ENCODE assay signal across 26 mouse cellular contexts in the genomic region with DNA sequence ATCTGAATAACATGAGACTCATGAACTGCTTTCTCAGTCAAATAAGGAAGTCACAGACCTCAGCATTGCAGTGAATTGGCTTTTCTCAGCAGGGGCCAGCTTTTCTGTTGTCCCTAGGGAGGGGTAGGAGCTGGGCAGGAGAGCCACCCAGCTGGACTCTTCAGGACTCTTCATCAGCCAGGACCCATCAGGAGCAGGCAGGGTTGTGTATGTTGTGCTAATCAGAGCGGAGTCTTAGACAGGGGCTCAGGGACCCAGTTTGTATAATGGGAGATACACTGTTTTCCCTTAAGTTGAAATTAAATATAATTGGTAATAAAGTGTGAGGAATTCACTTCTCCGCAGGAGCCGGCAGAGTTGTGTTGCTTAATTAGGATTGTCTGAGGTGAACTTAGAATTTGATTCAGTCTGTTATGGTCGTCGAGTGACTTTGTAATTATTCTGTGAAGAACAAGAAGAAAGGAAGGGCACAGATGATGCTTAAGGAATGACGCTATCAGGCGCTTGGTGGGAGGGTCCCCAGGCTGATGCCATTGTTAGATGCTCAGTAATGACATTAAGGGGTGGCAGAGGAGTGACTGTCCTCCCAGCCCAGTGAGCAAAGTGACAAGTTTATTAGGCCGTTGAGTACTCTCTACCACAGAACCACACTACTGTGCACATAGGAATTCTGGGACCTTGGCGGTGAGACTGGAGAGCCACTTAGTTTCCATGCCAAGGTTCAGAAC.
DNase-seq lines count a peak whose midpoint lies in the region; ATAC-seq and TF ChIP-seq lines count a peak whose summit lies in the region.
"Had no signal": no experiment of that assay in that cellular context is flagged by ENCODE, and none has a peak within 500 bp of the region (broad histone marks: within the 10 kb centered on the region; RNA-seq: fewer than 3 reads in every experiment).

No protein-coding gene starts in this region.

- ATAC-seq in hindbrain, embryonic 11.5 days (ENCODE audit: low FRiP score) = peak; percentile 53; the same call in 1 of the 2 replicates
- peak; percentile 38; the same call in 1 of the 2 replicates for ATAC-seq in hindbrain, embryonic 12.5 days (ENCODE audit: low FRiP score)
- peak; percentile 47 for ATAC-seq in hindbrain, postnatal 0 days
- ATAC-seq: activated CD4-positive, CD25-positive, alpha-beta regulatory T cell, adult 4 months; midbrain, embryonic 15.5 days had no signal

- TF ChIP-seq CTCF in MEL (IDR thresholded peaks at IDR 0.05 in 2 of 3, conservative IDR thresholded peaks at IDR 0.05 in 1 of 3; ENCODE audit: control insufficient read depth in 1 of 3, insufficient read depth in 1 of 3, low read depth in 2 of 3, low read length in 3 of 3, poor library complexity in 1 of 3, severe bottlenecking in 1 of 3) = no peak
- no peak for TF ChIP-seq CTCF in hindbrain, postnatal 0 days (IDR thresholded peaks at IDR 0.05; ENCODE audit: low read depth)

- WGBS in hindbrain, embryonic 11.5 days = 62% methylated on average over 9 of the region's 9 CpGs
- WGBS in hindbrain, embryonic 10.5 days = 56% methylated on average over 9 of the region's 9 CpGs
- 52% methylated on average over 9 of the region's 9 CpGs for WGBS in hindbrain, embryonic 12.5 days
- 45% methylated on average over 9 of the region's 9 CpGs for WGBS in hindbrain, postnatal 0 days

- TF ChIP-seq RAD21 in MEL (IDR thresholded peaks at IDR 0.05; ENCODE audit: low read depth, low read length) = no peak

- H3K36me3 ChIP-seq in hindbrain, embryonic 11.5 days (ENCODE audit: control insufficient read depth, insufficient read depth, low read length) = no peaks in the 10 kb centered on the region
- no peaks in the 10 kb centered on the region for H3K36me3 ChIP-seq in hindbrain, embryonic 10.5 days
- no peaks in the 10 kb centered on the region for H3K36me3 ChIP-seq in MEL (ENCODE audit: control insufficient read depth in 1 of 2, insufficient read depth in 2 of 2, low read length in 2 of 2)
- H3K36me3 ChIP-seq in hindbrain, embryonic 12.5 days = no peaks in the 10 kb centered on the region
- H3K36me3 ChIP-seq in hindbrain, postnatal 0 days (ENCODE audit: insufficient read depth, low read length) = no peaks in the 10 kb centered on the region
- H3K36me3 ChIP-seq: embryonic facial prominence, embryonic 12.5 days; midbrain, embryonic 15.5 days had no signal

- no peak for TF ChIP-seq EP300 in MEL (IDR thresholded peaks at IDR 0.05; ENCODE audit: low read depth in 1 of 2, low read length in 2 of 2)

- no peaks in the 10 kb centered on the region for H3K4me1 ChIP-seq in hindbrain, embryonic 11.5 days (replicated peaks; ENCODE audit: control insufficient read depth, insufficient read depth, low read length)
- H3K4me1 ChIP-seq in hindbrain, embryonic 10.5 days (replicated peaks) = peaks cover 27% of the 10 kb centered on the region
- H3K4me1 ChIP-seq in MEL (ENCODE audit: control insufficient read depth in 1 of 2, insufficient read depth in 2 of 2, low read length in 2 of 2) = 0 out of 4 replicates have a peak, but pooled peaks cover 0 to 4% of the 10 kb centered on the region in 2 experiments
- H3K4me1 ChIP-seq in hindbrain, embryonic 12.5 days = 0 out of 2 replicates have a peak, but pooled peaks cover 4% of the 10 kb centered on the region
- H3K4me1 ChIP-seq in hindbrain, postnatal 0 days (ENCODE audit: insufficient read depth, low read length) = no peaks in the 10 kb centered on the region
- H3K4me1 ChIP-seq: midbrain, embryonic 15.5 days had no signal

- TF ChIP-seq POLR2A in MEL (IDR thresholded peaks at IDR 0.05; ENCODE audit: control insufficient read depth in 1 of 2, insufficient read depth in 1 of 2, low read depth in 1 of 2, low read length in 2 of 2, poor library complexity in 1 of 2) = no peak

- H3K4me2 ChIP-seq in hindbrain, embryonic 11.5 days (replicated peaks; ENCODE audit: low read depth, low read length) = no peak overlapping the region
- no peak overlapping the region for H3K4me2 ChIP-seq in hindbrain, embryonic 12.5 days (replicated peaks)
- H3K4me2 ChIP-seq in hindbrain, postnatal 0 days (ENCODE audit: low read depth, low read length) = no peak overlapping the region
- H3K4me2 ChIP-seq: embryonic facial prominence, embryonic 12.5 days; heart, embryonic 11.5 days; lung, embryonic 14.5 days; midbrain, embryonic 15.5 days had no signal

- no peaks in the 10 kb centered on the region for H3K79me2 ChIP-seq in MEL (ENCODE audit: control insufficient read depth, insufficient read depth, low read length, poor library complexity)

- H3K9me3 ChIP-seq in hindbrain, embryonic 11.5 days (ENCODE audit: control insufficient read depth, low read length) = no peaks in the 10 kb centered on the region
- H3K9me3 ChIP-seq in hindbrain, embryonic 10.5 days = no peaks in the 10 kb centered on the region
- H3K9me3 ChIP-seq in MEL (replicated peaks; ENCODE audit: insufficient read depth, low read length) = no peaks in the 10 kb centered on the region
- no peaks in the 10 kb centered on the region for H3K9me3 ChIP-seq in hindbrain, embryonic 12.5 days (replicated peaks)
- no peaks in the 10 kb centered on the region for H3K9me3 ChIP-seq in hindbrain, postnatal 0 days (ENCODE audit: low read length)
- H3K9me3 ChIP-seq: embryonic facial prominence, embryonic 12.5 days; megakaryocyte, embryonic 14.5 days; midbrain, embryonic 15.5 days had no signal

- no peak overlapping the region for H3K4me3 ChIP-seq in hindbrain, embryonic 11.5 days (ENCODE audit: low read depth, low read length)
- H3K4me3 ChIP-seq in hindbrain, embryonic 10.5 days = no peak overlapping the region
- H3K4me3 ChIP-seq in MEL (ENCODE audit: control insufficient read depth in 1 of 2, insufficient read depth in 1 of 2, low read depth in 2 of 2, low read length in 2 of 2) = no peak overlapping the region
- H3K4me3 ChIP-seq in hindbrain, embryonic 12.5 days = no peak overlapping the region
- no peak overlapping the region for H3K4me3 ChIP-seq in hindbrain, postnatal 0 days (ENCODE audit: low read length)
- H3K4me3 ChIP-seq: embryonic facial prominence, embryonic 12.5 days; megakaryocyte, embryonic 14.5 days; midbrain, embryonic 15.5 days had no signal

- 0 out of 2 replicates have a peak overlapping the region, but pooled peaks have one; percentile 14 for H3K27ac ChIP-seq in hindbrain, embryonic 11.5 days (ENCODE audit: low read depth, low read length)
- H3K27ac ChIP-seq in hindbrain, embryonic 10.5 days = no peak overlapping the region
- no peak overlapping the region for H3K27ac ChIP-seq in MEL (ENCODE audit: control insufficient read depth, low read depth, low read length)
- H3K27ac ChIP-seq in hindbrain, embryonic 12.5 days = no peak overlapping the region
- no peak overlapping the region for H3K27ac ChIP-seq in hindbrain, postnatal 0 days
- H3K27ac ChIP-seq: embryonic facial prominence, embryonic 12.5 days; liver, embryonic 14.5 days; midbrain, embryonic 15.5 days had no signal

- no peak overlapping the region for H3K9ac ChIP-seq in hindbrain, embryonic 11.5 days (ENCODE audit: low read depth, low read length)
- H3K9ac ChIP-seq in MEL (ENCODE audit: control insufficient read depth, low read depth, low read length, poor library complexity, severe bottlenecking) = no peak overlapping the region
- no peak overlapping the region for H3K9ac ChIP-seq in hindbrain, embryonic 12.5 days
- no peak overlapping the region for H3K9ac ChIP-seq in hindbrain, postnatal 0 days (replicated peaks; ENCODE audit: low read length)
- H3K9ac ChIP-seq: embryonic facial prominence, embryonic 12.5 days; liver, embryonic 14.5 days; lung, embryonic 14.5 days; midbrain, embryonic 15.5 days had no signal

- no peak for DNase-seq in hindbrain, embryonic 11.5 days (ENCODE audit: low spot score)
- no peak for DNase-seq in hindbrain, embryonic 10.5 days (ENCODE audit: low spot score)
- DNase-seq in MEL (ENCODE audit: low read depth, low spot score) = peak; percentile 6
- DNase-seq in hindbrain, postnatal 0 days (ENCODE audit: low spot score) = no peak
- no peak for DNase-seq in cerebellum, adult 18-20 months
- DNase-seq in adrenal gland, postnatal 10 days = no peak
- no peak for DNase-seq in cerebellum, adult 9-10 months
- DNase-seq: adrenal gland, adult 2 months; cerebellum, adult 9-11 months; embryo, embryonic 11 days; gastrocnemius, postnatal 36 days; heart, adult 18-20 months; heart, postnatal 36 days; kidney, adult 11 months; kidney, postnatal 14 days; liver; lung, embryonic 14.5 days; lung, postnatal 4 days; thymus, postnatal 4 days had no signal

- H3K27me3 ChIP-seq in hindbrain, embryonic 11.5 days (ENCODE audit: control insufficient read depth, insufficient read depth, low read length) = no peaks in the 10 kb centered on the region
- H3K27me3 ChIP-seq in hindbrain, embryonic 10.5 days (ENCODE audit: insufficient read depth, poor library complexity, severe bottlenecking) = no peaks in the 10 kb centered on the region
- no peaks in the 10 kb centered on the region for H3K27me3 ChIP-seq in MEL (ENCODE audit: control insufficient read depth in 1 of 2, insufficient read depth in 2 of 2, low read length in 2 of 2)
- no peaks in the 10 kb centered on the region for H3K27me3 ChIP-seq in hindbrain, embryonic 12.5 days
- H3K27me3 ChIP-seq in hindbrain, postnatal 0 days (ENCODE audit: insufficient read depth, low read length) = no peaks in the 10 kb centered on the region
- H3K27me3 ChIP-seq: embryonic facial prominence, embryonic 12.5 days; midbrain, embryonic 15.5 days had no signal

TF ChIP-seq in MEL, 35 proteins besides CTCF, POLR2A, EP300 and RAD21 (continues in another document):
- TF ChIP-seq USF1 (IDR thresholded peaks at IDR 0.05; ENCODE audit: low read depth, low read length) (no peak), JUND (IDR thresholded peaks at IDR 0.05; ENCODE audit: low read depth, low read length) (no peak), MEF2A (IDR thresholded peaks at IDR 0.05; ENCODE audit: extremely low read depth, insufficient replicate concordance, low read depth, low read length, poor library complexity, severe bottlenecking) (no peak), MAFK (IDR thresholded peaks at IDR 0.05; ENCODE audit: borderline replicate concordance, low read depth, low read length) (no peak), MXI1 (IDR thresholded peaks at IDR 0.05; ENCODE audit: low read depth, low read length) (no peak), ELF1 (IDR thresholded peaks at IDR 0.05; ENCODE audit: low read depth, low read length) (no peak), TCF12 (IDR thresholded peaks at IDR 0.05; ENCODE audit: low read depth, low read length) (no peak), UBTF (IDR thresholded peaks at IDR 0.05; ENCODE audit: borderline replicate concordance, insufficient read depth, low read depth, low read length) (no peak), ZC3H11A (IDR thresholded peaks at IDR 0.05; ENCODE audit: low read depth, low read length) (no peak), USF2 (IDR thresholded peaks at IDR 0.05; ENCODE audit: borderline replicate concordance in 1 of 2, insufficient read depth in 1 of 2, low read depth in 1 of 2, low read length in 2 of 2) (no peak), CHD2 (IDR thresholded peaks at IDR 0.05; ENCODE audit: low read length) (no peak), GABPA (IDR thresholded peaks at IDR 0.05; ENCODE audit: low read depth, low read length) (no peak), CHD1 (IDR thresholded peaks at IDR 0.05; ENCODE audit: low read depth, low read length) (no peak), MYC (IDR thresholded peaks at IDR 0.05; ENCODE audit: low read depth, low read length) (no peak)
